32 mouse cellular contexts compared by ENCODE assay signal in genomic region chr17:78389573-78389972, GRCm38 (mm10).
"Had no signal": no experiment of that assay in that cellular context is flagged by ENCODE, and none has a peak within 500 bp of the region (broad histone marks: within the 10 kb centered on the region; RNA-seq: fewer than 3 reads in every experiment).

No protein-coding gene starts in this region.

- H3K4me3 ChIP-seq: limb, embryonic 10.5 days; limb, embryonic 12.5 days; limb, embryonic 13.5 days; limb, embryonic 15.5 days; liver, embryonic 12.5 days; liver, embryonic 13.5 days; liver, embryonic 15.5 days; lung, embryonic 15.5 days; megakaryocyte, embryonic 14.5 days; midbrain, embryonic 10.5 days; midbrain, embryonic 12.5 days; midbrain, embryonic 13.5 days; midbrain, embryonic 15.5 days; myocyte; neural tube, embryonic 12.5 days had no signal

- H3K9ac ChIP-seq: limb, embryonic 12.5 days; limb, embryonic 13.5 days; limb, embryonic 15.5 days; liver, embryonic 12.5 days; liver, embryonic 13.5 days; liver, embryonic 14.5 days; liver, embryonic 15.5 days; liver, postnatal 0 days; lung, embryonic 14.5 days; lung, embryonic 15.5 days; midbrain, embryonic 12.5 days; midbrain, embryonic 13.5 days; midbrain, embryonic 15.5 days; neural tube, embryonic 12.5 days had no signal

- H3K36me3 ChIP-seq: liver, embryonic 15.5 days; lung, embryonic 15.5 days; midbrain, embryonic 13.5 days; midbrain, embryonic 15.5 days; neural tube, embryonic 12.5 days had no signal

- H3K27ac ChIP-seq: limb, embryonic 10.5 days; limb, embryonic 12.5 days; limb, embryonic 13.5 days; limb, embryonic 15.5 days; liver, embryonic 12.5 days; liver, embryonic 13.5 days; liver, embryonic 14.5 days; liver, embryonic 15.5 days; lung, embryonic 15.5 days; macrophage; midbrain, embryonic 10.5 days; midbrain, embryonic 12.5 days; midbrain, embryonic 13.5 days; midbrain, embryonic 15.5 days; neural tube, embryonic 12.5 days had no signal

- H3K27me3 ChIP-seq: limb, embryonic 12.5 days; limb, embryonic 13.5 days; limb, embryonic 15.5 days; liver, embryonic 12.5 days; liver, embryonic 13.5 days; liver, embryonic 15.5 days; lung, embryonic 15.5 days; megakaryocyte, embryonic 14.5 days; midbrain, embryonic 12.5 days; midbrain, embryonic 13.5 days; midbrain, embryonic 15.5 days; neural tube, embryonic 12.5 days had no signal

- H3K4me1 ChIP-seq: limb, embryonic 10.5 days; limb, embryonic 12.5 days; midbrain, embryonic 10.5 days; midbrain, embryonic 12.5 days; midbrain, embryonic 13.5 days; midbrain, embryonic 15.5 days; neural tube, embryonic 12.5 days had no signal

- H3K9me3 ChIP-seq: limb, embryonic 10.5 days; limb, embryonic 12.5 days; limb, embryonic 13.5 days; limb, embryonic 15.5 days; liver, embryonic 12.5 days; liver, embryonic 13.5 days; liver, embryonic 15.5 days; lung, embryonic 15.5 days; megakaryocyte, embryonic 14.5 days; midbrain, embryonic 10.5 days; midbrain, embryonic 12.5 days; midbrain, embryonic 13.5 days; midbrain, embryonic 15.5 days; neural tube, embryonic 12.5 days had no signal

- H3K4me2 ChIP-seq: limb, embryonic 12.5 days; limb, embryonic 13.5 days; limb, embryonic 15.5 days; liver, embryonic 11.5 days; liver, embryonic 12.5 days; liver, embryonic 13.5 days; liver, embryonic 15.5 days; lung, embryonic 14.5 days; lung, embryonic 15.5 days; midbrain, embryonic 11.5 days; midbrain, embryonic 12.5 days; midbrain, embryonic 13.5 days; midbrain, embryonic 15.5 days; neural tube, embryonic 12.5 days had no signal

- ATAC-seq: liver, embryonic 12.5 days; liver, postnatal 0 days; lung, postnatal 0 days; midbrain, embryonic 13.5 days; midbrain, embryonic 15.5 days; midbrain, embryonic 16.5 days had no signal

- DNase-seq: left cerebral cortex, postnatal 4 days; liver; liver, embryonic 13.5 days; liver, postnatal 0 days; lung, adult 18-20 months; lung, adult 2 months; lung, embryonic 14.5 days; lung, postnatal 10 days; lung, postnatal 14 days; lung, postnatal 36 days; lung, postnatal 4 days; midbrain, embryonic 14.5 days had no signal
